Mouse (Mus musculus): ENCODE measurements around the gene Vmn2r82.
"Not testable (repeated sequence)": the region's sequence is repeated elsewhere in the genome, so short reads cannot be mapped to it uniquely, and the experiment has no call there.

Gene Vmn2r82

DNA sequence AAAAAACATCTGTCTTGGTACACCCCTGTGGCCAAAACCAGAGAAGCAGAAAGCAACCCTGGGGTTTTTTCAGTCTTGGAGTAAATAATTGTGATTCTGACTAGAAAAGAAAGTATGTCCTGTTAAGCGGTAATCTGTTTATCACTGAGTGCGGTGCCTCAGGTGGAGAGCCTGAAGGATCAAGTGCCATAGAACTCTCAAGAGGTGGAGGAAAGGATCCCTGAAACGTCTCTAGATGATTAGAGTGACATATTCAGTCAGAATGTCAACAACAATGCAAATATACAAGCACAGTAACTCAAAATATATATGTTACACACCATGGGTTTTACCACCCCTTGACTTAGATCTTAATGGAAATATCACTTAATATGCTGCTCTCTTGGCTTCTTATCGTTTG lies at the start of gene Vmn2r82:
Gene Vmn2r82, plus strand, starts transcription at position 301 of the 400 bp plus-strand sequence.
- not testable (repeated sequence) for DNase-seq (ENCODE audit: low spot score in 2 of 2)

DNA sequence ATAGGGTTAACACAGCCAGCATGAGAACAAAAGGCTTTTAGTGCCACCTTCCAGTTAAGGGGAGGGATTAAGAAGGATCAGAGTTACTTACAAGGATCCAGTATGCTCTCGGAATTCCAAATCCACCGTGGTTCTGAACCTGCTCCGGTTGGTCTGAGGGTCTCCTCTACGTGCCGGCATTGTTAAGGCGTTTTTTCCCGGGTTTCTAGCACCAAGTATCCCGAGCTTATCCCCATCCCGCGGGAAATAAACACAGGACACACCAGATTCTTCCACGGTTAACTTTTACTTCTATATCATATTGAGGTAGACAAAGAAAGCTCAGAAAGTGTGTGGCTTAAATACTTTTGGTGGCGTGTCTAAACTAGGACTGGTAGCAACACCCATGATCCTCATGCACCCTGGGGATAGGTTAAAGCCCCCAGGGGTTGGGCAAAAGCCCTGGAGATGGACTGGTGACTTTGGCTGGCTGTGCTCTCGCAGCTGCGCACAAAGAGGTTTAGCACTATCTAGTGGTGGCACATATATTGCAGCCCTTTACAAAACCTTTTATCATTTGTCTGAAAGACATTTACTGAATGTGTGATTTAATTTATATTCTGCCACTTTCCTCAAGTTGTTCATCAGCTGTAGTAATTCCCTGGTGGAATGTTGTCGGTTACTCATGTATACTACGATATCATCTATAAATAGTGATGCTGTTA lies 34.1 kb upstream of the Vmn2r82 start:
- DNase-seq (ENCODE audit: low spot score in 2 of 2) = not testable (repeated sequence)

DNA sequence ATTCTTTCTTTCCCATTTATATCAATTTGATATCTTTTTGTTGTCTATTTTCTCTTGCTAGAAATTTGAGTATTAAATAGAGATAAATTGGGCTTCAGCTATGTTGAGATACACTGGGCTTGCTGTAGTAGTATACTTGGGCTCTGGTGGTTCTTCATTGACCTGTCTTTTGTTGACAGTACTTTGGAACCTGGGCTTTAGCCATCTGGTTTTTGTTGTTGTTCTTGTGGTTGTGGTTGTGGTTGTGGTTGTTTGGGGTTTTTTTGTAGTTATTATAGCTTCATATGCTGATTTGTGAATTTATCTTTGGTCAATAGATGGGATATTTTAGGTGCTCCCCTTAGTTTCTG lies 33.6 kb upstream of the Vmn2r82 start:
- no peak for DNase-seq (ENCODE audit: low spot score in 2 of 2)

DNA sequence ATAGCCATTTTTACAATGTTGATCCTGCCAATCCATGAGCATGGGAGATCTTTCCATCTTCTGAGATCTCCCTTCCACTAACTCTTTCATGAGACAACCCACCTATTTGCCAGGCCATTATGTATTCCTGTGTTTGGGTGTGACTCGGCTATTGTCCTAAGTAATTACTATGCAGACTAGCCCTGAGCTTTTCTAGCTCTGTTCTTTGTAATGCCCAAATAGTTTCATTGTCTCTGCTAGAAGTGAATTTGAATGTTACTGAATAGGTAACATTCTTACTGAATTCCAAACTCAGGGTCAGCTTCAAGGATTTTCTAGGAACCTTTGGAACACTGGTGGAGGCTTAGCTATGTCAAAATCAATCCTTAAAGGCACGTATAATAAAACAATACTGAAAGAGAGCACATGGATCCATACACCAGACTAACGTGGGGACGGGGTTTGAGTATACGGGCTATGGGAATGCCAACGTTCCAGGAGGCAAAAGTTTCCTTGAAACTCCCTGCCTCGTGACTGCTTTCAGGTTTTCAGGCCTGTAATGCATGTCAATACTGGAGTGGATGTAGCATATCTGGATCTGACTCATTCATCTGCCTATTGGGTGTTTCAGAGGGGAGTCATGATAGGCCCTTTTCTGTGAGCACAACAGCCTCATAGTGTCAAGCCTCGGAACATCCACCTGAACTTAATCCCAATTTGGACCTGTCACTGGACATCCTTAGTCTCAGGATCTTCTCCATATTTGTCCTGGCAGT lies 43.8 kb downstream of the Vmn2r82 start:
- not testable (repeated sequence) for DNase-seq (ENCODE audit: low spot score in 2 of 2)

DNA sequence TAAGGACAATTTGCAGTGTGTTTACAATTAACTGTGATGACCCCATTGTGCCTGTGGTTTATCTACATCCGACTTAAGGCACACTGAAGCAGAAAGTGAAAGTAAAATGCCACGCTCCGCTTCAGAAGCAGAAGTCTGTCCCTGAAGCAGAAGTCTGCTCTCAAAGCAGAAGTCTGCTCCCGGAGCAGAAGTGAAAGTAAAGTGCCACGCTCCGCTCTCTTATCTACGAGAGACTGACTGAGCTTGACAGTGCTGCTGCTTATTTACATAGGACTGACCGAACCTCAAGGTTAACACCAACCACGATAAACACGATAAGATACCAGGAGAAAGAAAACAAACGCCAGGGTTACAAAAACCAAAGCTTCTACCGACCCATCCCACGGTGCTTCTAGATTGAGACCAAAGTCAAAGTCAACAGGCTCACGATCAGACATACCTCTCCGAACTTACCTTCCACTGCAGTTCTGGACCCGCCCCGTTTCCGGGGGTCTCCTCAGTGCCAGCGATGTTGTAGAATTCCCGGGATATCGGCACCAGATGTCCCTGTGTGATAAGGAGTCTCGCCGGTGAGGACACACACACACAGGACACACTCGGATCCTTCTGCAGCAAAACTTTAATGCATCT lies 60.9 kb downstream of the Vmn2r82 start:
- DNase-seq (ENCODE audit: low spot score in 2 of 2) = no peak

DNA sequence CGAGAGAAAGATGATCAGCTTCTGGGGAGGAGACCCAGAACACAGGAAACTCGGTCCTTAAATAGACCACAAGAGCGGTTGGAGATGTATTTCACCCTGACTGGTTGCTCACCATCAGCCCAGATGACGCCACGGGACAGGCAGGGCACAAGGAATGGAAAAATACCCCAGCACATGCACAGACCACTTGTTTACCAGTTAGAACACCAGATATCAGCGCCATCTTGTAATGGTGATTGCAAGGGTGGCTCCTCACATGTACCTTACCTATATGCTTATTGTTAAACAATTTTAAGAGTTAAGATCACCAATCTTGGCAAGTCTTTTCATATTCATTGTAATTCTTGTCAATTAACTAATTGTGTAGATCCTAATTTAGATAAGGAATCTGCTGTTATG lies 61.5 kb downstream of the Vmn2r82 start:
- DNase-seq (ENCODE audit: low spot score in 2 of 2) = not testable (repeated sequence)

DNA sequence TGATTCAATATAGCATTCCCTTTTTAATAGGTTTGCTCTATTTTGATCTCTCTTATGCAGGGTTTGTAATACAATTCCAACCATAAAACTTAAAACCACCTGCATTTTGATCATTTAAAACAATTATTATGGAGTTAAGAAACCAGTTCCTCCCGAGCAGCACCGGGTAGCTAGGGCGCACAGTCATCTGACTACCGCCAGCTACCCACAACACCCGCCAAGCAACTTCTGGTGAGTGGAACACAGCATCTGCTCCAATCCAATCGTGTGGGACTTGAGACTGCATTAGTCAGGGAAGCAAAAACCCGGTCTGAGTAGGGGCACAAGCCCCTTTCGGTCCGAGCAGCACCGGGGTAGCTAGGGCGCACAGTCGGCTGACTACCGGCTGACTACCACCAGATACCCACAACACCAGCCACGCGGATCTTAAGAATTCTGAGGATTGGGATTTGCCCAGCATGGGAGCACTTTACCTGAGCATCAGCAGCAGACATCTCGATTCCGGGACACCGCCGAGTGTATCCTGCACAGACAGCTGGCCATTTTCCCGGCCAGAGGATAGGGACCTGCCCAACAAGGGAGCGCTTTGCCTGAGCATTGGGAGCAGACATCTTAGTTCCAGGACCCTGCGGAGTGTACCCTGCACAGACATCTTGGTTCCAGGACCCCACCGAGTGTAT lies 79.0 kb downstream of the Vmn2r82 start:
- DNase-seq (ENCODE audit: low spot score in 2 of 2) = not testable (repeated sequence)

Data from cerebellum, postnatal 4 days (tissue).